Mouse (Mus musculus): Measurements from ENCODE around the gene Slc41a2. TPM values are rescaled to one million over a fixed set of nuclear protein-coding genes. Genes with fewer than 3 reads are reported as not detected.

Gene Slc41a2
- polyA plus RNA-seq, 1 experiment from 2014 or later: 0.36 TPM

- DNase-seq (ENCODE audit: low spot score): no peak
- H3K36me3 ChIP-seq: no peaks in the 10 kb centered on the region
- no peak overlapping the region for H3K4me3 ChIP-seq
- no peaks in the 10 kb centered on the region for H3K27me3 ChIP-seq (ENCODE audit: low read depth, poor library complexity, severe bottlenecking)
- no peak overlapping the region for H3K27ac ChIP-seq (replicated peaks)
- H3K9me3 ChIP-seq (replicated peaks): no peaks in the 10 kb centered on the region
- WGBS: 44% methylated on average over 7 of the region's 7 CpGs
- H3K4me1 ChIP-seq: peaks cover 12% of the 10 kb centered on the region
Observed at GRCm38 (mm10) chr10:83345693-83346358, 8.1 kb upstream of the Slc41a2 start.

- Histone ChIP-seq H3K4me1 (peaks cover 12% of the 10 kb centered on the region), H3K4me3 (no peak overlapping the region), H3K9me3 (replicated peaks) (no peaks in the 10 kb centered on the region), H3K27me3 (ENCODE audit: low read depth, poor library complexity, severe bottlenecking) (peaks cover 14% of the 10 kb centered on the region), H3K27ac (replicated peaks) (no peak overlapping the region), H3K36me3 (no peaks in the 10 kb centered on the region)
- DNase-seq (ENCODE audit: low spot score): no peak
- 65% methylated on average over 2 of the region's 2 CpGs for WGBS
Observed at GRCm38 (mm10) chr10:83343828-83344685, 6.4 kb upstream of the Slc41a2 start.

GRCm38 (mm10) chr10:83343171-83343570 lies 5.5 kb upstream of the Slc41a2 start:
- H3K36me3 ChIP-seq: no peaks in the 10 kb centered on the region

GRCm38 (mm10) chr10:83341226-83341625 lies 3.5 kb upstream of the Slc41a2 start:
- 30% methylated on average over 2 of the region's 2 CpGs for WGBS
- no peaks in the 10 kb centered on the region for H3K36me3 ChIP-seq
- H3K4me1 ChIP-seq: peaks cover 17% of the 10 kb centered on the region
- H3K9me3 ChIP-seq (replicated peaks): no peaks in the 10 kb centered on the region
- H3K27me3 ChIP-seq (ENCODE audit: low read depth, poor library complexity, severe bottlenecking): peaks cover 39% of the 10 kb centered on the region
- no peak overlapping the region for H3K27ac ChIP-seq (replicated peaks)
- no peak overlapping the region for H3K4me3 ChIP-seq
- DNase-seq (ENCODE audit: low spot score): no peak

More at GRCm38 (mm10) chr10:83343171-83343570, 5.5 kb upstream of the Slc41a2 start:
- WGBS: 95% methylated on average over 5 of the region's 5 CpGs
- Histone ChIP-seq H3K4me3 (no peak overlapping the region), H3K27me3 (ENCODE audit: low read depth, poor library complexity, severe bottlenecking) (peaks cover 21% of the 10 kb centered on the region), H3K27ac (replicated peaks) (no peak overlapping the region), H3K9me3 (replicated peaks) (no peaks in the 10 kb centered on the region), H3K4me1 (peaks cover 12% of the 10 kb centered on the region)
- no peak for DNase-seq (ENCODE audit: low spot score)

- H3K36me3 ChIP-seq: no peaks in the 10 kb centered on the region
- DNase-seq (ENCODE audit: low spot score): no peak
- no peaks in the 10 kb centered on the region for H3K9me3 ChIP-seq (replicated peaks)
- 0 out of 2 replicates have a peak overlapping the region, but pooled peaks have one; percentile 75 for H3K27ac ChIP-seq (replicated peaks)
- WGBS: 50% methylated on average over 8 of the region's 9 CpGs
- peaks cover 67% of the 10 kb centered on the region for H3K27me3 ChIP-seq (ENCODE audit: low read depth, poor library complexity, severe bottlenecking)
- peak overlapping the region; percentile 70 for H3K4me3 ChIP-seq
- peaks cover 10% of the 10 kb centered on the region for H3K4me1 ChIP-seq
Observed at GRCm38 (mm10) chr10:83337971-83338598, 403 bp upstream of the Slc41a2 start.

- Histone ChIP-seq H3K4me3 (no peak overlapping the region), H3K36me3 (no peaks in the 10 kb centered on the region), H3K27me3 (ENCODE audit: low read depth, poor library complexity, severe bottlenecking) (peaks cover 74% of the 10 kb centered on the region), H3K9me3 (replicated peaks) (no peaks in the 10 kb centered on the region), H3K4me1 (peaks cover 10% of the 10 kb centered on the region), H3K27ac (replicated peaks) (no peak overlapping the region)
- WGBS: 32% methylated on average over 7 of the region's 7 CpGs
- no peak for DNase-seq (ENCODE audit: low spot score)
Observed at GRCm38 (mm10) chr10:83336336-83336735, 1.3 kb downstream of the Slc41a2 start.

GRCm38 (mm10) chr10:83332581-83332980 lies 5.1 kb downstream of the Slc41a2 start:
- WGBS: 90% methylated on average over 11 of the region's 11 CpGs
- DNase-seq (ENCODE audit: low spot score): no peak
- H3K9me3 ChIP-seq (replicated peaks): no peaks in the 10 kb centered on the region
- H3K27ac ChIP-seq (replicated peaks): no peak overlapping the region
- H3K4me3 ChIP-seq: no peak overlapping the region
- peaks cover 7% of the 10 kb centered on the region for H3K4me1 ChIP-seq
- H3K36me3 ChIP-seq: no peaks in the 10 kb centered on the region
- peaks cover 47% of the 10 kb centered on the region for H3K27me3 ChIP-seq (ENCODE audit: low read depth, poor library complexity, severe bottlenecking)

GRCm38 (mm10) chr10:83331811-83332210 lies 5.9 kb downstream of the Slc41a2 start:
- H3K4me1 ChIP-seq: 0 out of 2 replicates have a peak, but pooled peaks cover under 1% of the 10 kb centered on the region
- H3K4me3 ChIP-seq: no peak overlapping the region
- H3K36me3 ChIP-seq: no peaks in the 10 kb centered on the region
- H3K9me3 ChIP-seq (replicated peaks): no peaks in the 10 kb centered on the region
- no peak overlapping the region for H3K27ac ChIP-seq (replicated peaks)
- WGBS: 89% methylated on average over 5 of the region's 5 CpGs
- H3K27me3 ChIP-seq (ENCODE audit: low read depth, poor library complexity, severe bottlenecking): peaks cover 39% of the 10 kb centered on the region
- DNase-seq (ENCODE audit: low spot score): no peak

- no peaks in the 10 kb centered on the region for H3K36me3 ChIP-seq
- H3K27me3 ChIP-seq (ENCODE audit: low read depth, poor library complexity, severe bottlenecking): peaks cover 26% of the 10 kb centered on the region
- H3K4me3 ChIP-seq: no peak overlapping the region
- WGBS: 82% methylated on average over 6 of the region's 6 CpGs
- no peak overlapping the region for H3K27ac ChIP-seq (replicated peaks)
- DNase-seq (ENCODE audit: low spot score): no peak
- H3K9me3 ChIP-seq (replicated peaks): no peaks in the 10 kb centered on the region
- H3K4me1 ChIP-seq: no peaks in the 10 kb centered on the region
Observed at GRCm38 (mm10) chr10:83330336-83330735, 7.3 kb downstream of the Slc41a2 start.

GRCm38 (mm10) chr10:83328791-83329190 lies 8.9 kb downstream of the Slc41a2 start:
- no peaks in the 10 kb centered on the region for H3K36me3 ChIP-seq
- WGBS: 79% methylated on average over 5 of the region's 5 CpGs

GRCm38 (mm10) chr10:83326648-83327285 lies 10.9 kb downstream of the Slc41a2 start:
- DNase-seq (ENCODE audit: low spot score): no peak
- Histone ChIP-seq H3K9me3 (replicated peaks) (no peaks in the 10 kb centered on the region), H3K4me1 (peaks cover 4% of the 10 kb centered on the region; the same call in 1 of the 2 replicates), H3K36me3 (no peaks in the 10 kb centered on the region), H3K27me3 (ENCODE audit: low read depth, poor library complexity, severe bottlenecking) (no peaks in the 10 kb centered on the region), H3K27ac (replicated peaks) (no peak overlapping the region), H3K4me3 (no peak overlapping the region)
- WGBS: 91% methylated on average over 14 of the region's 14 CpGs

More at GRCm38 (mm10) chr10:83328791-83329190, 8.9 kb downstream of the Slc41a2 start:
- Histone ChIP-seq H3K9me3 (replicated peaks) (no peaks in the 10 kb centered on the region), H3K4me1 (no peaks in the 10 kb centered on the region), H3K27me3 (ENCODE audit: low read depth, poor library complexity, severe bottlenecking) (peaks cover 10% of the 10 kb centered on the region), H3K27ac (replicated peaks) (no peak overlapping the region), H3K4me3 (no peak overlapping the region)
- no peak for DNase-seq (ENCODE audit: low spot score)

- H3K27ac ChIP-seq (replicated peaks): no peak overlapping the region
- H3K36me3 ChIP-seq: no peaks in the 10 kb centered on the region
- peaks cover under 1% of the 10 kb centered on the region for H3K27me3 ChIP-seq (ENCODE audit: low read depth, poor library complexity, severe bottlenecking)
- 98% methylated on average over 1 of the region's 1 CpGs for WGBS
- H3K4me3 ChIP-seq: no peak overlapping the region
- no peaks in the 10 kb centered on the region for H3K9me3 ChIP-seq (replicated peaks)
- peaks cover 9% of the 10 kb centered on the region for H3K4me1 ChIP-seq
- no peak for DNase-seq (ENCODE audit: low spot score)
Observed at GRCm38 (mm10) chr10:83325903-83326302, 11.8 kb downstream of the Slc41a2 start.

Measured in midbrain, embryonic 10.5 days (tissue).